Mouse (Mus musculus) limb, embryonic 14.5 days (tissue): ENCODE data around the gene Rnf225. TPM values are rescaled to one million over a fixed set of nuclear protein-coding genes. Genes with fewer than 3 reads are reported as not detected.
"Not testable (repeated sequence)": the region's sequence is repeated elsewhere in the genome, so short reads cannot be mapped to it uniquely, and the experiment has no call there.

ENCODE experiments used
- ATAC-seq: fragments of 200-750 bp; cut with Nextera tagmentation; 2 replicates; pipeline ENCODE4 v1.8.0; 2017; ENCODE audit warnings: low read depth, moderate number of reproducible peaks, moderate TSS enrichment; ENCODE audit not compliant: low FRiP score
- DNase-seq: peaks from one replicate; pipeline ENCODE4 v3.0.0-alpha.2; 2015; ENCODE audit warnings: low spot score
- H3K27ac ChIP-seq: fragments of 300-500 bp; sonication (generic); replicated peaks from 2 replicates; pipeline ENCODE4 v1.5.1; 2014; ENCODE audit warnings: low read depth, mild to moderate bottlenecking, low read length, moderate library complexity, mixed read lengths
- H3K27me3 ChIP-seq: fragments of 300-500 bp; sonication (generic); 2 replicates; pipeline ENCODE4 v1.6.1; 2014; ENCODE audit warnings: low read length, mixed read lengths; ENCODE audit not compliant: control insufficient read depth, insufficient read depth
- H3K36me3 ChIP-seq: fragments of 300-500 bp; sonication (generic); 2 replicates; pipeline ENCODE4 v1.6.1; 2014; ENCODE audit warnings: mild to moderate bottlenecking, low read length, moderate library complexity, mixed read lengths; ENCODE audit not compliant: control insufficient read depth, insufficient read depth
- H3K4me1 ChIP-seq: fragments of 300-500 bp; sonication (generic); 2 replicates; pipeline ENCODE4 v1.6.1; 2014; ENCODE audit warnings: antibody characterized with exemption, low read length, mixed read lengths; ENCODE audit not compliant: control insufficient read depth, insufficient read depth
- H3K4me2 ChIP-seq: fragments of 300-500 bp; sonication (generic); replicated peaks from 2 replicates; pipeline ENCODE4 v1.6.1; 2014; ENCODE audit warnings: low read depth, mild to moderate bottlenecking, low read length, moderate library complexity; ENCODE audit not compliant: severe bottlenecking
- H3K4me3 ChIP-seq: fragments of 300-500 bp; sonication (generic); replicated peaks from 2 replicates; pipeline ENCODE4 v1.5.1; 2014; ENCODE audit warnings: low read length
- H3K9ac ChIP-seq: fragments of 300-500 bp; sonication (generic); 2 replicates; pipeline ENCODE4 v1.6.1; 2014; ENCODE audit warnings: mild to moderate bottlenecking, low read depth, low read length, moderate library complexity; ENCODE audit not compliant: severe bottlenecking
- H3K9me3 ChIP-seq: fragments of 300-500 bp; sonication (generic); 2 replicates; pipeline ENCODE4 v1.6.1; 2016; ENCODE audit warnings: low read length; ENCODE audit not compliant: control insufficient read depth
- POLR2A ChIP-seq: fragments of 200-500 bp; IDR thresholded peaks from 2 replicates; pipeline ENCODE4 v1.8.0; 2012; ENCODE audit warnings: inconsistent platforms, mild to moderate bottlenecking, moderate library complexity, borderline replicate concordance; ENCODE audit not compliant: insufficient read depth, insufficient read length; ENCODE audit errors: extremely low read depth
- WGBS: fragments of 180-500 bp; shearing (Covaris S2); extraction: QIAGEN DNeasy Blood & Tissue Kit; methylation state at CpG from one replicate; pipeline ENCODE4 v1.1.7; 2014; 5-methylcytosine and 5-hydroxymethylcytosine counted together
- polyA plus RNA-seq, 2 experiments: library from polyadenylated mRNA; depleted of rRNA in 1 of 2; stranded (reverse) in 1 of 2; unstranded in 1 of 2; fragments of >200 nt; fragmentation: Nextera tagmentation in 1 of 2; extraction: Ambion mirVana in 1 of 2; gene quantifications; 2 replicates each; pipeline versions ENCODE4 v1.2.1 to v1.2.3; 2012 to 2014

Rnf225 gene
- polyA plus RNA-seq, 2 experiments: 0.83 to 1.8 TPM

DNA sequence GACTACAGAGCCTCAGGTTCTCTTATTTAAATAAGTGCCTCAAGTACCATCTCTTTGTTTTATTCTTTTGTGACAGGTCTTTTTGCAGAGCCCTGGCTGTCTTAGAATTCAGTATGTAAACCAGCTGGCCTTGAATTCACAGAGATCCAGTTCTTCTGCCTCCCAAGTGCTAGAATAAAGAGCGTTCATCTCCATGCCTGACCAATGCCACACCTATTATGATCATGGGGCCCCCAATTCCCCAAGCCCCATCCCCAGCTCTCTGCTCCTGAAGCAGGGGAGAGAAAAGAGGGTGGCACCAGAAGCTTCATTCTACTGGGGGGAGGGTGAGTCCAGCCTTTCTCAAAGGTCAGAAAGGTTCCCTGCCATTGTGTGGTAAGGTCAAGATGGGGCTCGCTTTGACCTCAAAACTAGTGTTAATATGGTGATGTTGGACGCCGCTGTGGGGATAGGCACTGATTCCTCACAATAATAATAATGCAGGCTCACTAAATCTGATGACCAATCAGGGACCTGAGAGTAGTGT lies 6.5 kb downstream of the Rnf225 start:
- Histone ChIP-seq H3K36me3 (no peaks in the 10 kb centered on the region), H3K4me3 (no peak overlapping the region), H3K4me1 (no peaks in the 10 kb centered on the region), H3K9ac (no peak overlapping the region), H3K4me2 (no peak overlapping the region), H3K9me3 (no peaks in the 10 kb centered on the region), H3K27ac (no peak overlapping the region), H3K27me3 (no peaks in the 10 kb centered on the region)
- 80% methylated on average over 4 of the region's 4 CpGs for WGBS
- TF ChIP-seq POLR2A: no peak
- DNase-seq (no peak), ATAC-seq (no peak)

DNA sequence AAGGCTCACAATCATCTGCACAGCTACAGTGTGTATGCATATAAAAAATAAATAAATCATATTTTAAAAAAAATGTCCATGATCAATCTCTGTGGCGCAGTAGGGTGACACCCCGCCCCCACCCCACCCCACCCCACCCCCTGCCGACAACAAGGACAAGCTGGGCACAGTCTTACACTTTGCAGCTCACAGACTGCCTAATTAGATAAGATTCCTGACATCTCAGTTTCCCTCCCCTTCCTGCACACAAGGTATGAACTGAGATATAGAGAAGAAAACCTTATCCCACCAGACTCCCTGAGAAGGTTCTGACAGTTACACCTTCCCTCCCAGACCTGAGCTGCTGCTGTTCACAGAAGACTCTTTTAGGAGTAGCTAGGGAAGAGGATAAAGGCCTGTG lies 7.6 kb downstream of the Rnf225 start:
- no peak for TF ChIP-seq POLR2A
- Histone ChIP-seq H3K27me3 (no peaks in the 10 kb centered on the region), H3K4me1 (no peaks in the 10 kb centered on the region), H3K9ac (no peak overlapping the region), H3K27ac (no peak overlapping the region), H3K4me3 (no peak overlapping the region), H3K4me2 (no peak overlapping the region), H3K36me3 (no peaks in the 10 kb centered on the region), H3K9me3 (no peaks in the 10 kb centered on the region)
- ATAC-seq (no peak), DNase-seq (no peak)
- 70% methylated on average over 3 of the region's 3 CpGs for WGBS

DNA sequence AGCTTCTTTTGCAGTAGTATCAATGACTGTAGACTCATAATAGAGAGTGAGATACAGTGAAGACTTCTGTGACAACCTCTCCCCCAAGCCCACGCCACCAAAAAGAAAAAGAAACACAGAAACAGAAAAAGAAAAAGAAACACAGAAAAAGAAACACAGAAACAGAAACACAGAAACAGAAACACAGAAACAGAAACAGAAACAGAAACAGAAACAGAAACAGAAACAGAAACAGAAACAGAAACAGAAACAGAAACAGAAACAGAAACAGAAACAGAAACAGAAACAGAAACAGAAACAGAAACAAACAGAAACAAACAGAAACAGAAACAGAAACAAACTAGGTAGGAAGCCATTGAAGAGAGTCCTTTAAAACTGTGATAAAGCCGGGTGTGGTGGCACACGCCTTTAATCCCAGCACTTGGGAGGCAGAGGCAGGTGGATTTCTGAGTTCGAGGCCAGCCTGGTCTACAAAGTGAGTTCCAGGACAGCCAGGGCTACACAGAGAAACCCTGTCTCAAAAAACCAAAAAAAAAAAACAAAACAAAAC lies 10.1 kb downstream of the Rnf225 start:
- H3K36me3 ChIP-seq, H3K4me3 ChIP-seq, H3K4me1 ChIP-seq, H3K27me3 ChIP-seq, H3K9ac ChIP-seq, ATAC-seq, H3K4me2 ChIP-seq, H3K27ac ChIP-seq, DNase-seq, H3K9me3 ChIP-seq: not testable (repeated sequence)
- 85% methylated on average over 4 of the region's 4 CpGs for WGBS

DNA sequence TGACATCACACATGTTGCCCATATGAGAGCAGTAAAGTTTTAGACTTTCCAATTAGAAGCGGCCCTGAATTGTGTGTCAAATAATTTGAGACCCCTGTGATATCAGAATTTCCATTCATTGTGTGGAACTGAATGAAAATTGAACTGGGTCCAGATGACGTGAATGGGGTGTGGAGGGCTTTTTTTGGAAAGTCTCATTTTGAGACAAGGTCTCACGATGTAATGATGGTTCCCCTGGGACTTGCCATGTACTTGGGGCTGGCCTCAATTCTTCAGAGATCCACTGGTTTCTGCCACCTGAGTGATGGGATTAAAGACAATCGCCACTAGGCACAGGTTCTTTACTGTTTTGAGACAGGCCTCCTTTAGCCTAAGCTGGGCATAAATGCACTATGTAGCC lies 13.4 kb downstream of the Rnf225 start:
- Histone ChIP-seq H3K4me3 (no peak overlapping the region), H3K9ac (no peak overlapping the region), H3K4me2 (no peak overlapping the region), H3K27ac (no peak overlapping the region), H3K36me3 (no peaks in the 10 kb centered on the region), H3K27me3 (no peaks in the 10 kb centered on the region), H3K9me3 (no peaks in the 10 kb centered on the region), H3K4me1 (no peaks in the 10 kb centered on the region)
- no peak for ATAC-seq
- DNase-seq: no peak
- no peak for TF ChIP-seq POLR2A
- WGBS: 72% methylated on average over 4 of the region's 4 CpGs

DNA sequence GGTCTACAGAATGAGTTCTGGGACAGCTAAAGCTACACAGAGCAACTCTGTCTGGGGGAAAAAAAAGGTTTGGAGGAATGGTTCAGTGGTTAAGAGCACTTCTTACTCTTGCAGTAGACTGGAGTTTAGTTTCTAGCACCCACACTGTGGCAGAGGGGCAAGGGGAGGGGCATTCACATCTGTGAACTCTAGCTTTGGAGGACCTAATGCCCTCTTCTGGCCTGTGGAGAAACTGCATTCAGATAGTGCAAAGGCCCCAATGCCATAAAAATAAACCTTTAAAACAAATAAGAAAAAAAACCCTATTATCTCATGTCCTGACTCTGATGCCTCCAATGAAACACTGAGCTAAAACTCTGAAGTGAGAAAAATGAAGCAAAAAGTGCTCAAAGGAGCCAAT lies 16.3 kb downstream of the Rnf225 start:
- Histone ChIP-seq H3K4me3 (no peak overlapping the region), H3K27ac (no peak overlapping the region), H3K27me3 (no peaks in the 10 kb centered on the region), H3K4me2 (no peak overlapping the region), H3K4me1 (no peaks in the 10 kb centered on the region), H3K9me3 (no peaks in the 10 kb centered on the region), H3K9ac (no peak overlapping the region), H3K36me3 (no peaks in the 10 kb centered on the region)
- TF ChIP-seq POLR2A: no peak
- ATAC-seq (no peak), DNase-seq (no peak)
